Mouse (Mus musculus) limb, embryonic 14.5 days (tissue): ENCODE results near the gene Ntf3. TPM values are rescaled to one million over a fixed set of nuclear protein-coding genes. Genes with fewer than 3 reads are reported as not detected.

ENCODE experiments used
- ATAC-seq: fragments of 200-750 bp; cut with Nextera tagmentation; 2 replicates; pipeline ENCODE4 v1.8.0; 2017; ENCODE audit warnings: low read depth, moderate number of reproducible peaks, moderate TSS enrichment; ENCODE audit not compliant: low FRiP score
- DNase-seq: peaks from one replicate; pipeline ENCODE4 v3.0.0-alpha.2; 2015; ENCODE audit warnings: low spot score
- H3K27ac ChIP-seq: fragments of 300-500 bp; sonication (generic); replicated peaks from 2 replicates; pipeline ENCODE4 v1.5.1; 2014; ENCODE audit warnings: low read depth, mild to moderate bottlenecking, low read length, moderate library complexity, mixed read lengths
- H3K27me3 ChIP-seq: fragments of 300-500 bp; sonication (generic); 2 replicates; pipeline ENCODE4 v1.6.1; 2014; ENCODE audit warnings: low read length, mixed read lengths; ENCODE audit not compliant: control insufficient read depth, insufficient read depth
- H3K36me3 ChIP-seq: fragments of 300-500 bp; sonication (generic); 2 replicates; pipeline ENCODE4 v1.6.1; 2014; ENCODE audit warnings: mild to moderate bottlenecking, low read length, moderate library complexity, mixed read lengths; ENCODE audit not compliant: control insufficient read depth, insufficient read depth
- H3K4me1 ChIP-seq: fragments of 300-500 bp; sonication (generic); 2 replicates; pipeline ENCODE4 v1.6.1; 2014; ENCODE audit warnings: antibody characterized with exemption, low read length, mixed read lengths; ENCODE audit not compliant: control insufficient read depth, insufficient read depth
- H3K4me2 ChIP-seq: fragments of 300-500 bp; sonication (generic); replicated peaks from 2 replicates; pipeline ENCODE4 v1.6.1; 2014; ENCODE audit warnings: low read depth, mild to moderate bottlenecking, low read length, moderate library complexity; ENCODE audit not compliant: severe bottlenecking
- H3K4me3 ChIP-seq: fragments of 300-500 bp; sonication (generic); replicated peaks from 2 replicates; pipeline ENCODE4 v1.5.1; 2014; ENCODE audit warnings: low read length
- H3K9ac ChIP-seq: fragments of 300-500 bp; sonication (generic); 2 replicates; pipeline ENCODE4 v1.6.1; 2014; ENCODE audit warnings: mild to moderate bottlenecking, low read depth, low read length, moderate library complexity; ENCODE audit not compliant: severe bottlenecking
- H3K9me3 ChIP-seq: fragments of 300-500 bp; sonication (generic); 2 replicates; pipeline ENCODE4 v1.6.1; 2016; ENCODE audit warnings: low read length; ENCODE audit not compliant: control insufficient read depth
- POLR2A ChIP-seq: fragments of 200-500 bp; IDR thresholded peaks from 2 replicates; pipeline ENCODE4 v1.8.0; 2012; ENCODE audit warnings: inconsistent platforms, mild to moderate bottlenecking, moderate library complexity, borderline replicate concordance; ENCODE audit not compliant: insufficient read depth, insufficient read length; ENCODE audit errors: extremely low read depth
- WGBS: fragments of 180-500 bp; shearing (Covaris S2); extraction: QIAGEN DNeasy Blood & Tissue Kit; methylation state at CpG from one replicate; pipeline ENCODE4 v1.1.7; 2014; 5-methylcytosine and 5-hydroxymethylcytosine counted together
- polyA plus RNA-seq, 2 experiments: library from polyadenylated mRNA; depleted of rRNA in 1 of 2; stranded (reverse) in 1 of 2; unstranded in 1 of 2; fragments of >200 nt; fragmentation: Nextera tagmentation in 1 of 2; extraction: Ambion mirVana in 1 of 2; gene quantifications; 2 replicates each; pipeline versions ENCODE4 v1.2.1 to v1.2.3; 2012 to 2014

Ntf3 gene
- polyA plus RNA-seq, 2 experiments = 18.6 to 21.5 TPM

DNA sequence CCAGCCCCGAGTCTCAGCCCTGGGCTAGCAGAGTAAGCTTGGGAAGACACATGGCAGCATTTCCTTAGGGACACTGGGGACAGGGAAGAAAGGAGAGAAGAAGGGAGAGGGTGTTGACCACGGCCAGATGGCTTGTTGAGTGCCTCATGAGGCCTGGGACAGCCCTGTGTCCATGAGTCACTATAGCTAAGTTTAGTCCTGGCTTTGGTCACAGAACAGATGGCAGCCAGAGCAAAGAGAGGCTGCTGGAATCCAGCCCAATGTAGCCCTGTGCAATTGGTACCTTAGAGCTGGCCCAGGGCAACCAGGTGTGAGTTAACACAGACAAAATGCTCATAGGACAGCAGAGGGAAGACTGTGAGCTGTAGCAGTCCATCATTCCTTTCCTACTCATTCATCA, 33.2 kb upstream of the Ntf3 start:
- TF ChIP-seq POLR2A = no peak
- no peaks in the 10 kb centered on the region for H3K9me3 ChIP-seq
- whole genome bisulfite sequencing = 68% methylated on average over 2 of the region's 2 CpGs
- H3K4me3 ChIP-seq = no peak overlapping the region
- H3K27me3 ChIP-seq = no peaks in the 10 kb centered on the region
- ATAC-seq (no peak), DNase-seq (no peak)
- H3K27ac ChIP-seq = no peak overlapping the region
- peaks cover 8% of the 10 kb centered on the region; the same call in 1 of the 2 replicates for H3K4me1 ChIP-seq
- H3K9ac ChIP-seq = no peak overlapping the region
- H3K4me2 ChIP-seq = no peak overlapping the region
- H3K36me3 ChIP-seq = no peaks in the 10 kb centered on the region

DNA sequence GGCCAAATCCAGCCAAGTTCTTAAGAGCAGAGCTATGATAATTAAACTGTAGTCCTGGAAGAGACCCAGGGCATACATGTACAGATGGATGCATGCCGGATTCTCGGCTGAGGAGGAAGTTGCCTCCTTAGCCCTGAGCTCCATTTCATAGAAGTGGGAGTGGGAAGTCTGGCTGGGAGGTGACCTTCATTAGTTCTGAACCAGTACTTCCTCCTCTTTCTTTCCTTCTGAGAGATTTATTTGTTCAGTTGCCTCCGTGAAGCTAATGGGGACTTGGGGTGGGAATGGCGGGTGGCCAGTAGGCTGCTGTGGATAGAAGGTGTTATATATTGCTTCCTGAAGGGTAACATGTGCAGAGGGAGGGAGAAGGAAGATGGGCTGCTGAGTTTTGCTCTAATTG, 28.1 kb upstream of the Ntf3 start:
- Histone ChIP-seq H3K4me1 (no peaks in the 10 kb centered on the region), H3K36me3 (no peaks in the 10 kb centered on the region), H3K27me3 (no peaks in the 10 kb centered on the region), H3K27ac (no peak overlapping the region), H3K4me2 (no peak overlapping the region), H3K9me3 (no peaks in the 10 kb centered on the region), H3K4me3 (no peak overlapping the region), H3K9ac (no peak overlapping the region)
- DNase-seq = no peak
- WGBS = 60% methylated on average over 4 of the region's 4 CpGs
- ATAC-seq = no peak
- TF ChIP-seq POLR2A = no peak

DNA sequence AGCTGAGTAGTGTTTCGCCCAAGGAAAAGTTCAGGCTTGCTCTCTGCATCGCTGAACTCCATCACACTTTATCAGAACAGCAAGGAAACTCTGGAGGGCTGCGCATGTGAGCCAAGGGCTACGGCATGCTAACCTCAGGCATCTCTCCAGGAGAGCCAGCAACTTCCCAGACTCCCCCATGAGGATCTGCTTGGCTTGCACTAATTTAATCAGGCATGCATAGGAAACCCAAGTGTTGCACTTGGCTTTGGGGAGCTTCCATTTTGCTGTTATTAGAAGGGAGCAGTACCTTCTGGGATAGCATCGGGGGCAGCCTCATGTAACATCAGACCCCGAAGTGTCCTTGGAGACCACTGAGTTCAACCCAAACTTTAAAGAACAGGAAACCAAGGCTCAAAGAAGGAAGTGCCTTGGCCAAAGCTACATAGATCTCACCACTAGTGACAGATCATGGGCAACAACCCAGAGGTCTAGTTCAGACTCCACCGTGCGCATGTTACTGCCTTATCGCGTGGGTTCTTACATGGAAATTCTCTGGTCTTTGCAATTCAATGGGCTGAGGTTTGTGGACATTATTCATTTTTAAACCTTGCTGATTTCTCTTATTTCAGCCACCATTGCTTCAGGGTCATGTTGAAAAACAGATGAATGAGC, 23.6 kb upstream of the Ntf3 start:
- Histone ChIP-seq H3K9me3 (no peaks in the 10 kb centered on the region), H3K27ac (no peak overlapping the region), H3K4me3 (no peak overlapping the region), H3K36me3 (no peaks in the 10 kb centered on the region), H3K9ac (no peak overlapping the region), H3K4me2 (no peak overlapping the region), H3K4me1 (no peaks in the 10 kb centered on the region), H3K27me3 (no peaks in the 10 kb centered on the region)
- peak; percentile 48 for DNase-seq
- no peak for TF ChIP-seq POLR2A
- 77% methylated on average over 10 of the region's 10 CpGs for whole genome bisulfite sequencing
- no peak for ATAC-seq

DNA sequence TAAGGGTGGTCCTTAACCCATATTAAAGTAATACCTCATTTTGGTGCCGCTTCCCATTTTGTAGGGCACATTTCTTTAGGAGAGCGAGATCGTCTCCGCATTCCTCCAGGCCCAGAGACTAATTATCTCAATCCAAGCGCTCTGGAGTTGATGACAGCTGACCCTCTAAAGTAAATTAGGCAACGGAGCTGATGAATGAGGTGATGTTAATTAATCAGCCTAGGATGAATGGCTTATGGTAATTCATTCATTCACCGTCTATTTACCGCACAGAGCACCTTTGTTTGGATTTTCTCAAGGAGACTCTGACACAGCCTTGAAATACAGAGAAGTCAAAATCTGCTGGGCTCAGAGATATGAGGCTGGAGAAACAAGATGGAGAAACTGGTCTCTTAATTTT, 20.7 kb upstream of the Ntf3 start:
- Histone ChIP-seq H3K9me3 (no peaks in the 10 kb centered on the region), H3K9ac (no peak overlapping the region), H3K27me3 (no peaks in the 10 kb centered on the region), H3K27ac (no peak overlapping the region), H3K36me3 (no peaks in the 10 kb centered on the region), H3K4me2 (no peak overlapping the region), H3K4me1 (no peaks in the 10 kb centered on the region), H3K4me3 (no peak overlapping the region)
- TF ChIP-seq POLR2A = no peak
- DNase-seq = no peak
- ATAC-seq = no peak
- 46% methylated on average over 8 of the region's 8 CpGs for WGBS

DNA sequence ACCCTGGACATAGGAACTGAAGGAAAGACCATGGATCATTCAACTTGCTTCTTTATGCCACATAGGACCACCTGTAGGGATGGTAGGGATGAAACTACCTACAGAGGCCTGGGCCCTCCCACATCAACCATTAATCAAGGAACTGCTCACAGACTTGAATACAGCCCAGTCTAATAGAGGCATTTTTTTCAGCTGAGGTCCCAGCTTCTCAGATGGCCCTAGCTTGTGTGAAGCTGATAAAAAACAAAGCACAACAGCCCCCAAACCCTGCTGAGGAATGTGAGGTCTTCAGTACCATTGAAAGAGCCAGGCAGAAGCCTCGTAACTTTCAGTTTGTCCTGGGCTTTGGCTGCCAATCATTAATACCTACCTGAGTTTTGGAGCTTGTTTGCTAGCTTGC, 19.4 kb upstream of the Ntf3 start:
- no peak overlapping the region for H3K4me3 ChIP-seq
- no peak for DNase-seq
- no peak for ATAC-seq
- no peaks in the 10 kb centered on the region for H3K36me3 ChIP-seq
- H3K4me2 ChIP-seq = no peak overlapping the region
- H3K27ac ChIP-seq = no peak overlapping the region
- WGBS = 70% methylated on average over 1 of the region's 1 CpGs
- no peaks in the 10 kb centered on the region for H3K9me3 ChIP-seq
- no peak overlapping the region for H3K9ac ChIP-seq
- H3K4me1 ChIP-seq = no peaks in the 10 kb centered on the region
- H3K27me3 ChIP-seq = no peaks in the 10 kb centered on the region
- TF ChIP-seq POLR2A = no peak

DNA sequence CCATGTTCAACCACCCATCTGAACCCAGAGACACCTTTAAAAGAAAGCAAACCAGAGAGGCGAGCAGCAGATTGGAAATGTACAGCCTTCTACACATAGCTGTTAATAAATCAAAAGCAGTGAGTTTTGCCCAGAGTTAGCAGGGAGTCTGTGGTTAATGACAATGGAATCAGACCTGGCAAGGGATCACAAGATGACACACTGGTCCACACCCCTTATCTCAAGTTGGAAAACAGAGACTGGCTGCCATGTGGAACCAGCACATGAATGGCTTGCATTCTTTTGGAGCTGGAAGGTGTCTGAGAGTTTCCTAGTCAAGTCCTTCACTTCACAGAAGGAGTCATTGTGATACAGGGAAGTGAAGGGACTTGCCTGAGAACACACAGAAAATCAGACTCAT, 5.4 kb upstream of the Ntf3 start:
- 0 out of 2 replicates have a peak, but pooled peaks cover 3% of the 10 kb centered on the region for H3K4me1 ChIP-seq
- H3K4me3 ChIP-seq = no peak overlapping the region
- no peak overlapping the region for H3K9ac ChIP-seq
- DNase-seq = no peak
- no peaks in the 10 kb centered on the region for H3K27me3 ChIP-seq
- no peak overlapping the region for H3K27ac ChIP-seq
- no peak overlapping the region for H3K4me2 ChIP-seq
- H3K36me3 ChIP-seq = no peaks in the 10 kb centered on the region
- H3K9me3 ChIP-seq = no peaks in the 10 kb centered on the region
- no peak for ATAC-seq
- 69% methylated on average over 1 of the region's 1 CpGs for WGBS
- TF ChIP-seq POLR2A = no peak
